Mouse (Mus musculus): ENCODE data around the gene Topaz1.

DNA sequence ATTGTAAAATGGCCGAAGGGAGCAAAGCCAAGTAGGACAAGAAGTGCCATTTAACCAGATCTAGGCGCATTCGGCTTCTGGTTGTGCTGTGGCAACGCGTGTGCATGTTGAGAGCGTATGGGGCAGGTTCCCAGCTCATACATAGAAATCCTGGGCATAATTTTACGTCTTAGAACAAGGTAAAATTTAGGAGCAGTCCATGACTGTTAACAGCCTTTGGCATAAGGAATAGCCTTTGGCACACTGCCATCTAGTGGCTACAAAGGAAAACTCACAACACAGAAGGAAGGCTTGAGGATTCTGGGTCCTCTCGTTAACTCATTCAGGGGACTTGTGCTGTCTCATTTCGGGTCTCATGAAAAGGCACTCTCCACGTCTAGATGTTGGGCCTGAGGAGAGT lies 17.6 kb upstream of the Topaz1 start:
- no peak for TF ChIP-seq ZNF384 (IDR thresholded peaks at IDR 0.05; ENCODE audit: low read depth, low read length)
- no peak for TF ChIP-seq HCFC1 (IDR thresholded peaks at IDR 0.05; ENCODE audit: borderline replicate concordance, insufficient read depth, low read length)
- no peak for TF ChIP-seq CHD2 (IDR thresholded peaks at IDR 0.05; ENCODE audit: low read depth, low read length)
- TF ChIP-seq MAFK (IDR thresholded peaks at IDR 0.05; ENCODE audit: insufficient read depth, low read depth, low read length) = no peak
- TF ChIP-seq ZC3H11A (IDR thresholded peaks at IDR 0.05; ENCODE audit: borderline replicate concordance, low read depth, low read length) = peak; percentile 79; the same call in 1 of the 2 replicates

All from ES-E14 (cell line).